Mouse (Mus musculus) cerebellum, adult (tissue): ENCODE measurements around the gene Olfr1458.

Experiments
- ATAC-seq: cut with Nextera tagmentation; 2 replicates; pipeline ENCODE4 v1.9.2; 2017; ENCODE audit warnings: mild to moderate bottlenecking, moderate library complexity, mixed read lengths; ENCODE audit not compliant: insufficient number of reproducible peaks, low FRiP score, low TSS enrichment

Gene Olfr1458

GRCm38 (mm10) chr19:13106675-13107074 lies at the start of gene Olfr1458:
Gene Olfr1458 (minus strand): TSS chr19:13106775.
- ATAC-seq = no peak

- ATAC-seq = no peak
Measured at GRCm38 (mm10) chr19:13149449-13149848, 42.9 kb upstream of the Olfr1458 start, which contains the start of gene Olfr1459. Gene Olfr1459 (minus strand): TSS chr19:13149549.

GRCm38 (mm10) chr19:13097791-13098190 lies 8.8 kb downstream of the Olfr1458 start, which contains the start of gene Olfr1457:
Gene Olfr1457 (minus strand): TSS chr19:13097891.
- no peak for ATAC-seq

- ATAC-seq = no peak
Measured at GRCm38 (mm10) chr19:13093908-13094307, 12.7 kb downstream of the Olfr1458 start.

GRCm38 (mm10) chr19:13060310-13060709 lies 46.3 kb downstream of the Olfr1458 start, which contains the start of gene Olfr1454:
Gene Olfr1454 (plus strand): TSS chr19:13060610.
- no peak for ATAC-seq
